Mouse (Mus musculus): Measurements from ENCODE around the gene Fam71e2. TPM values are rescaled to one million over a fixed set of nuclear protein-coding genes. Genes with fewer than 3 reads are reported as not detected.

Gene Fam71e2
- polyA plus RNA-seq, 1 experiment from 2014 or later = not detected

DNA sequence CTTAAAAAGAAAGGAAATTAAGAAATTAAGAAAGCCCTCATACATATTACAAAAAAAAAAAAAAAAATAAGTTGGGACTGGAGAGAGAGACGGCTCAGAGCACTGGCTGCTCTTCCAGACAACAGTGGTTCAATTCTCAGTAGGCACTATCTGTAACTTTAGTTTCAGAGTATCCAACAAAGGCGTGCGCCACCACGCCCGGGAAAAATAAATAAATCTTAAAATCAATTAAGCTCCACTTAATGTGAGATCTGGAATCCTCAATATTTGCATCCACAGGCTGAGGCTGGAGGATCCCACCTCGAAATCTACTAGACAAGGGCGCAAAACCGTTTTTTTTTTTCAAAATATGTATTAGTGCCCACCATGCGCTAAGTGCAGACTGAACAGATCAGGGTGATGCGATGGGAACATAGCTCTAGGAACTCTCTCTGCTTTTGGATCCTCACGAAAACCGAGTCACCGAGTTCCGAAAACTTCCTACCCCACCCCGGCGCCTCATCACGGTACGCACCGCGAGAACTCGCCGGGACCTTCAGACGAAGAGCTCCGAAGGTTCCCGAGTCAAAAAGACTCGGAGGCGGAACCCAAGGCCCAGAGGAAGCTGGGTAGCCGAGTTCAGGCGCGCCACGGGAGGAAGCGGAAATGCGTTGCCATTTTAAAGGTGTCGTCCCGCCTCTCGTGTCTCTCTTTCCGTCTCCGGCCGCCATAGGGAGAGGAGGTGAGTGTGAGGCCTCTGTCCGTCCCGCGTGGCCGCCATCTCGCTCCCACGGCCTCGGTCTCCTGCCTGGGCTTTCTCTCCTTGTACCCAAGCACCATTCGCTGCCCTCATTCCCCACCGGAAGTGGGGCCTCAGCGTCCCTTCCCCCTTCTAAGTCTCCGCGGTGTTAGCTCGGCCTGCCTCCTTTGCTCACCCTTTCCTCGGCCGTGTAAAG lies 21.4 kb upstream of the Fam71e2 start, which contains the start of gene Rpl28:
Gene Rpl28 (plus strand): TSS at position 597 of the 935 bp plus-strand sequence.
- Histone ChIP-seq H3K36me3 (peaks cover 36% of the 10 kb centered on the region), H3K27ac (peak within 1 kb of the TSS; percentile 92), H3K4me2 (peak within 1 kb of the TSS; percentile 89), H3K27me3 (peaks cover 24% of the 10 kb centered on the region), H3K4me1 (replicated peaks) (peaks cover 28% of the 10 kb centered on the region), H3K9ac (peak within 1 kb of the TSS; percentile 91), H3K9me3 (no peaks in the 10 kb centered on the region), H3K4me3 (peak within 1 kb of the TSS; percentile 85)
- 2% methylated on average over 54 of the region's 54 CpGs for WGBS
- ATAC-seq (ENCODE audit: low FRiP score) = peak; percentile 90

DNA sequence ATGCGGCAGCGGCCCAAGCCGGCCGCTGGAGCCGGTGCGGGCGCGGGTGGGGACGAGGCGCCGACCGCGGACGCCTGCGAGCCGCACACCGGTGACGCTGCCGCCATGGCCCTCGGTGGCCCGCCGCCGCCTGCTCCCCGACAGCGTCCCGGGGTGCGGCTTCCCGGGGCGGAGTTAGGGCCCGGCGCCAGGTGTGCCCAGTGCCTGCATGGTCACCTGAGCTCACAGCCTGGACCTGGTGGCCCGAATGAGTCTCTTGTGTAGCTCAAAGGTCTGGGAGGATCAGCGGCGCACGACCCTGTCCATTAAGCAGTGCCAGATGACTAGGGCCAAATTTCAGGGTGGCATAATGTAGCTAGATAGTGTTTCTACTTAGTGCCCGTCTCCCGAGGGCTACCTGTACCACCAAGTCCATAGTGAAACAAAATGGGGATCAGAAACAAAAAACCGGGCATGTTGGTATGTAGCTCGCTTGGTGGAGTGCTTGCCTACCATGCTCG lies 18.4 kb upstream of the Fam71e2 start, which contains the start of gene Tmem238:
Gene Tmem238 (minus strand): TSS at position 221 of the 500 bp plus-strand sequence.
- ATAC-seq (ENCODE audit: low FRiP score) = no peak
- H3K27ac ChIP-seq = peak within 1 kb of the TSS; percentile 55
- H3K4me3 ChIP-seq = peak within 1 kb of the TSS; percentile 56
- H3K36me3 ChIP-seq = peaks cover 5% of the 10 kb centered on the region
- WGBS = 11% methylated on average over 37 of the region's 40 CpGs
- peak within 1 kb of the TSS; percentile 86 for H3K9ac ChIP-seq
- no peaks in the 10 kb centered on the region for H3K9me3 ChIP-seq
- H3K4me2 ChIP-seq = peak within 1 kb of the TSS; percentile 84
- peaks cover 25% of the 10 kb centered on the region for H3K4me1 ChIP-seq (replicated peaks)
- peaks cover 35% of the 10 kb centered on the region for H3K27me3 ChIP-seq

DNA sequence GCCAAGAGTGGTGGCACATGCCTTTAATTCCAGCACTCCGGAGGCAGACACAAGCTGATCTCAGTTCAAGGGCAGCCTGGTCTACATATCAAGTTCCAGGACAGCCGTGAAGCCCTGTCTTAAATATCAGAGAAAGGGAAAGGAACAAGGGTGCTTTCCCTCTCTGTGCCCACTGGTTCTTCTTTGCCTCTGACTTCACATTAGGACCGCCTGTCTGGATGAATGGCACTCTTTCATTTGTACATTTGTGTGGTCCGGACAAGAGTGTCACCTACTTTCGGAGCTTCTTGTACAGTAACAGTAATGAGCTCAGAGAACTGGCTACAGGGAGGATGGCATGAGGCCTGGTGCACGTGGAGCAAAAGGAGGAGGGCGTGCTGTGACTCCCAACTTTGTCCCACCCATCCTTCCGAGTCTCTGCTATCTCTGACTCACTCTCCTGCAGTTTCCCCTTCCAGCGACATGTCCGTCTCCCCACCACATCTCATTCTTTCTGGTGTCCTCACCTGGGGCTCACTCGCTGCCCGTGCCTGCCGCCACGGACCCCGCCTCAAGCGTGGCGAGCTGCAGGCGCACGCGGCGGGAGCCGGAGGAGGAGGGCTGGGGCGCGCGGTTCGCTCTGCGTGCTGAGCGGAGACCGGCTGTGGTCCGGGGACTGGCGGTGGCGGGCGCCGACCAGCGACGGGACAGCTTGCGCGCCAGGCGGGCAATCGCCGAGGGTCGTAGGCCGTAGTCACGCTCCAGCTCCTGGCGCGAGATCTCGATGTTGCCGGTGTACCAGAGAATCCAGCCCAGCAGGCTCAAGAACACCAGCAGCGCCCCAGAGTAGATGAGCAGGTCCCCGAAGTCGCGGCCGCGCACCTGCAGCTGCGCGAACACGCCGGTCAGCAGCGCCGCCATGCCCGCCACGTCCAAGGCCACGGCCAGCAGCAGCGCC lies 17.7 kb upstream of the Fam71e2 start:
- Histone ChIP-seq H3K4me1 (replicated peaks) (peaks cover 18% of the 10 kb centered on the region), H3K27ac (peak overlapping the region; percentile 55), H3K36me3 (no peaks in the 10 kb centered on the region), H3K9ac (peak overlapping the region; percentile 86), H3K27me3 (peaks cover 35% of the 10 kb centered on the region), H3K4me2 (peak overlapping the region; percentile 84), H3K4me3 (peak overlapping the region; percentile 56), H3K9me3 (no peaks in the 10 kb centered on the region)
- peak; percentile 36 for ATAC-seq (ENCODE audit: low FRiP score)
- WGBS = 2% methylated on average over 63 of the region's 64 CpGs

DNA sequence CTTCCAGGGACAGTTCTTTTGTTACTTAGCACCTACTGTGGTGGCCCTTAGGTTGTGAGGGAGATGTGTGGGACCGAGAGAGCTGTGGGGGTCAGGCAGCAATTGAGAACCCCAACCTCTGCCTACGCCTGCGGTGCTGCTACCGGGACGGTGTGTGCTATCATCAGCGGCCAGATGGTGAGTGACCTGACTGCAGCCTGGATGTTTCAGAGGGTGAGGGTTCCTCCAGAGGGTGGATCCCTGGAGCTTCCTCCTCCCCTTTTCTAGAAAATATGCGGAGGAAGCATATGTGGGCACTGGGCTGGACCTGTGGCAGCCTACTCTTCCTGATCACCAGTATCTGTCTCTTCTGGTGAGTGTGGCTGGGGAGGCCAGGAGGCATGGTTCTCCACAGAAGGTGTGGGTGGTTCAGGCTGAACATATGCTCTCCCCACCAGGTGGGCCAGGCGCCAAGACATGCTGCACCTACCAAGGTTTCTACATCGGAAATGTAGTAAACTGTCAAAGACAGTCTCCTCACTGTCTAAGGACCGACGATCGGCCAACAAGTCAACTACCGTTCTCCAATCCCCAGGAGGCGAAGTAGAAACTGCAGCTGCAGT lies 12.7 kb upstream of the Fam71e2 start:
- H3K9me3 ChIP-seq = no peaks in the 10 kb centered on the region
- no peak overlapping the region for H3K27ac ChIP-seq
- peaks cover 6% of the 10 kb centered on the region for H3K4me1 ChIP-seq (replicated peaks)
- H3K36me3 ChIP-seq = no peaks in the 10 kb centered on the region
- peaks cover 64% of the 10 kb centered on the region for H3K27me3 ChIP-seq
- no peak overlapping the region for H3K4me2 ChIP-seq
- H3K4me3 ChIP-seq = no peak overlapping the region
- WGBS = 88% methylated on average over 14 of the region's 14 CpGs
- no peak for ATAC-seq (ENCODE audit: low FRiP score)
- H3K9ac ChIP-seq = no peak overlapping the region

DNA sequence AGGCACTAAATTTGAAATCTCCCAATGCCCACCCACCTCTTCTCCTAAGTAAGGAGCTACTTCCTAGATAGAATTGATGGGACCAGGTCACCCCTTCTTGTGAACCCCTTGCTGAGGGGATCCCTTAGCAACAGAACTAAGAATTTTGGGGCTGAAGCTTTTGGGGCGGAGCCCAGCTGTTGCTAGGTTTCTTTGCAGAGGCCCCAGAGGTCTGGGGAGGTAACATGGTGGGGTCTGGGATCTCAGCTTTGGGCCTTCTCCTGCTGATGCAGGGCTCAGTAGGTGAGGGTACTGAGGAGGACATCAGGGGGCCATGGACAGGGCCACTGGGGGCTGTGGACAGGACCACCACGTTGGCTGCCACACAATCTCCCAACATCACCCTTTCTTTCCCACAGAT lies 11.7 kb upstream of the Fam71e2 start, which contains the start of the genes Il11 and Tmem190:
Gene Il11 (minus strand): TSS at position 101 of the 400 bp plus-strand sequence.
Gene Tmem190 (plus strand): TSS at position 179 of the 400 bp plus-strand sequence.
- Histone ChIP-seq H3K27ac (no peak within 1 kb of the TSS), H3K4me3 (no peak within 1 kb of the TSS), H3K36me3 (no peaks in the 10 kb centered on the region), H3K4me1 (replicated peaks) (peaks cover 1% of the 10 kb centered on the region; the same call in 1 of the 2 replicates), H3K9ac (no peak within 1 kb of the TSS), H3K27me3 (peaks cover 68% of the 10 kb centered on the region), H3K4me2 (no peak within 1 kb of the TSS), H3K9me3 (no peaks in the 10 kb centered on the region)
- no peak for ATAC-seq (ENCODE audit: low FRiP score)
- 76% methylated on average over 2 of the region's 2 CpGs for WGBS

DNA sequence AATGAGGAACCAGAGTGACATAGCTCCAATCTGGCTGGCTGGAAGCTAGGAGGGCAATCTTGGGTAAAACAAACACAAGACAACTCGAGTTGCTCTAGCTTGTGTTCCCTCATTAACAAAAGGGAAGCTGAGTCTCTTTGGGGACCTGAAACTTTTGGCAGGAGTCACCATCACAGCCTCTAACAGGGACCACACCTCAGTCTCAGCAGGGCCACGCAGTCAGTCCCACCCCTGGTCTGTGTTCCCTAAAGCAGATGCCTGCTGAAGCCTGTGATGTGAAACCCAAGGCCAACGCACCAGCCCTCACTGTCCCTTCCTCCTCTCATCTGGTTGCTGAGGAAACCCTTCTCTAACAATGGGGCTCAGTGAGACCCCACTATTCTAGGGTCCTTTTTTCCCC lies 11.0 kb upstream of the Fam71e2 start:
- ATAC-seq (ENCODE audit: low FRiP score) = no peak
- Histone ChIP-seq H3K9ac (no peak overlapping the region), H3K36me3 (no peaks in the 10 kb centered on the region), H3K4me2 (no peak overlapping the region), H3K27ac (no peak overlapping the region), H3K9me3 (no peaks in the 10 kb centered on the region), H3K4me1 (replicated peaks) (peaks cover 8% of the 10 kb centered on the region), H3K27me3 (peaks cover 68% of the 10 kb centered on the region), H3K4me3 (no peak overlapping the region)
- WGBS = 54% methylated on average over 3 of the region's 3 CpGs

DNA sequence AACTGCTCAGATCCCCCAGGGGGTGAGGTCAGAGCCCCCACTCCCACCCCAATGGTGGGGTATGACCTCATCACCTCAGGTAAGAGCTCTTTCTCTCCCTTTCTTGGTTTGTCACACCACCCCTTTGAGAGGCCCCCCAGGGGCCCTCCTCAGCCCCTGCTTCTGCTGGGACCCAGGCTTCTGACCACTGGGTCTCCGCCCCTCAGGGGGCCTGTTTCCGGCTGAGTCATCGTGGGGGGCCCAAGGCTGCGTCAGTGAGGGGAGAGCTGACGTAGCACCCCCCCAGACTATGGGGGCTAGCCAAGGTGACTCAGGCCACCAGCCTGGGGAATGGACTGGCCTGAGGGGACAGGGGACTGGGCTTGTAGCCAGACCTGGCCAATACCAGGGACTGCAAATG lies 8.8 kb upstream of the Fam71e2 start:
- H3K27me3 ChIP-seq = peaks cover 84% of the 10 kb centered on the region
- no peak overlapping the region for H3K4me3 ChIP-seq
- 47% methylated on average over 5 of the region's 5 CpGs for WGBS
- no peaks in the 10 kb centered on the region for H3K9me3 ChIP-seq
- H3K4me2 ChIP-seq = no peak overlapping the region
- no peak overlapping the region for H3K27ac ChIP-seq
- no peak overlapping the region for H3K9ac ChIP-seq
- peaks cover 12% of the 10 kb centered on the region for H3K4me1 ChIP-seq (replicated peaks)
- ATAC-seq (ENCODE audit: low FRiP score) = no peak
- no peaks in the 10 kb centered on the region for H3K36me3 ChIP-seq

DNA sequence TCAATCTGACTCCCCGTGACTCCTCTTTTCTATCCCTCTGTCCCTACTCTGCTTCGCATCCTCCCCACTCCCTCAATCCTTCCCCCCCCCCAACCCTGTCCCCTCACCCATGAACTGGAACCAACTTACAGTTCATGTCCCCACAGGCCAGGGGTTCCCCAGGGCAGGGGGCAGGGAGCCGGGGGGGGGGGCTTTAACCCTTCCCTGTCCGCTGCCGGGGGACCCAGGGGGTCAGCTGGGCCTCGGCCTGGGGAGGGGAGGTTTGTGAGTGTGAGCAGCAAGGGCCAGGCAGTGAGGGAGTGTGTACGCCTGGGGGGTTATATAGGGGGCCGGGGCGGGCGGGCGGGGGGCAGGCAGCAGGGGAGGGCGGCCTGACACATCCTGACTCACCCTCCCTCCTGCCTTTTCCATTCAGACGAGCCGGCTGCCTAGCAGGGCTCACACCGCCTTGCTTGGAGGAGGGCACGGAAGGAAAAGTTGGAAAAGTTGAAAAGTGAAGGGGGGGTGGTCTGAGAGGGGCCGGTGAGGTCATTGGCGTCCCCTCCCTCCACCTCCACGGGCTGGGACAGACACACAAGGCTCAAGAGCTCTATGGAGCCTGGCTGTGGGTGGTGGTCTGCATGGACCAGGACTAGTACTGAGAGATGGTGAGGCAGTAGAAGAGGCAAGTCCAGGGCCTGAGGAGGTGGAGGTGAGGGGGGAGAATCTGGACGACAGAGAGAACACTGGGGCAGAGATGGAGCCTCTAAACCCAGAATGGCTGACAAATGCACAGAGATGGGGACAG lies 6.9 kb upstream of the Fam71e2 start:
- Histone ChIP-seq H3K36me3 (no peaks in the 10 kb centered on the region), H3K4me2 (peak overlapping the region; percentile 52; the same call in 1 of the 2 replicates), H3K9ac (peak overlapping the region; percentile 65; the same call in 1 of the 2 replicates), H3K4me1 (replicated peaks) (peaks cover 12% of the 10 kb centered on the region), H3K27me3 (peaks cover 91% of the 10 kb centered on the region), H3K9me3 (no peaks in the 10 kb centered on the region), H3K4me3 (no peak overlapping the region), H3K27ac (no peak overlapping the region)
- ATAC-seq (ENCODE audit: low FRiP score) = no peak
- WGBS = 4% methylated on average over 11 of the region's 20 CpGs

DNA sequence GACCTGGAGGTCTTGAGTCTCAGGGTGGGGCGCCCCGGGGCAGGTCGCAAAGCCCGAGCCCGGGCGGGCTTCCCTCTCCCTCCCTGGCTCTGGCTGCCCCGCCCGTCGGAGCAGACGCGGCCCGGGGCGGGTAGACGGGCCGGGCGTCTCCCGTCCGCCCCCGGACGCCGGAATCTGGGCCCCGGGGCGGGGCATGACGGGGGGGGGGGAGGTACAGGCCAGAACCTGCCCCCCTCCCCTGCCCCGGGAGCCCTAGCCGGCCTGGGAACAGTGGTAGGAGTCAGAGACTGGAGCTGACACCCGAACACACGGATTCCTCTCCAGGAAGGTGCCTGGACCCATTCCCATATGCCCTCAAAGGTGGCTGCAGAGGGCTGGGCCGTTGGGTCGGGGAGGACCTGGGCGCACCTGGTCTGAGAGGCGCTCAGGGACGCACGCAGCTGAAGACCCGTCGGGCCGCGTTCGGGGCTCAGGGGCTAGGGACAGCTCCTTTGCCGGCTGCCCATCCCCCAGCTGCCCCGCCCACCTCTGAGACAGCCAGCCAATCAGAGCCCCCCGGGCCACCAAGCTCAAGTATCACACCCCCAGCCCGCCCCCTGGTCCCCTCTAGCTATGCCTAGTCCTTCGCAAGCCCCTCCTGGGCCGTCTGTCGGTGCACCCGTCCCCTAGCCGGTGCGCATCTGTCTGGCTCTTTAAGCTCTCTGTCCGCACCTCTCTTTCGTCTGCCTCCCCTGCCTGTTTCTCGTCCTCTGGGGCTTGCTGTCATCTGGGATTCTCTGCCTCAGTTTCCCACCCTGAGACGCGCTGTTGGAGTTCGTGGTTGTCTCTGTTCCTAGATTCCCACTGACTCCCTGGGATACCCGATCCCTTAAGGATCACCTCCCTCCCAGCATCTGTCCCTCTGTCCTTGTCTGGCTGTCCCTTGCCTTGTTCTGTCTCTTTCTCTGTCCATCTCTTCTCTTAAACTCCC lies 6.0 kb upstream of the Fam71e2 start:
- peak; percentile 75 for ATAC-seq (ENCODE audit: low FRiP score)
- no peaks in the 10 kb centered on the region for H3K9me3 ChIP-seq
- peaks cover 85% of the 10 kb centered on the region for H3K27me3 ChIP-seq
- peaks cover 12% of the 10 kb centered on the region for H3K4me1 ChIP-seq (replicated peaks)
- H3K36me3 ChIP-seq = no peaks in the 10 kb centered on the region
- peak overlapping the region; percentile 65 for H3K9ac ChIP-seq
- H3K4me2 ChIP-seq = peak overlapping the region; percentile 52
- peak overlapping the region; percentile 37 for H3K4me3 ChIP-seq
- H3K27ac ChIP-seq = no peak overlapping the region
- WGBS = under 1% methylated on average over 31 of the region's 56 CpGs

DNA sequence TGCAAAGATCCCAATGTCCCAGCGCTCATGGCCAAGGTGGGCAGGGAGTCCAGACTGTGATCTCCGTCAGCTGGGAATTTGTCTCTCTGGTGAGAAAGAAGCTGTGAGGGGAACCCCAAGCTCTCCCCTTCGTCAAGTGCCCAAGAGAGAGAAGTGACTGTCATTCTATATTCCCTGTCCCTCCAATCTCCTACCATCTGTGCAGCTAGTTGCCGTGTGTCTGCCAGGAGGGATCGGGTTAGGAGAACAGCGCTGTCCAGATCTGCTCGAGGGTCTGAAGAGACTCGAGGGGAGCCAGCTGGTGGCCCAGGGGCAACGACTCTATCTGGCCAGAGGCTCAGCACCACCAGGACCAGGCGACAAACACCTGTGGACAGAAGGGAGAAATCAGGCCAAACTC lies 5.0 kb upstream of the Fam71e2 start:
- H3K36me3 ChIP-seq = no peaks in the 10 kb centered on the region
- no peak overlapping the region for H3K4me3 ChIP-seq
- 55% methylated on average over 10 of the region's 10 CpGs for WGBS
- peaks cover 12% of the 10 kb centered on the region for H3K4me1 ChIP-seq (replicated peaks)
- no peak overlapping the region for H3K27ac ChIP-seq
- H3K27me3 ChIP-seq = peaks cover 75% of the 10 kb centered on the region
- H3K9ac ChIP-seq = no peak overlapping the region
- no peak for ATAC-seq (ENCODE audit: low FRiP score)
- no peak overlapping the region for H3K4me2 ChIP-seq
- no peaks in the 10 kb centered on the region for H3K9me3 ChIP-seq

Data from hindbrain, embryonic 13.5 days (tissue).